Mouse (Mus musculus) thymus, adult 2 months (tissue): Measurements from ENCODE around the gene Mrgprf.

Experiments used
- CTCF ChIP-seq: fragments of 200-500 bp; IDR thresholded peaks from 2 replicates; pipeline ENCODE4 v1.5.1; 2012; ENCODE audit warnings: mild to moderate bottlenecking, control low read depth, low read length, moderate library complexity, borderline replicate concordance; ENCODE audit not compliant: control insufficient read depth, poor library complexity, insufficient read depth; ENCODE audit errors: extremely low read depth
- POLR2A ChIP-seq: fragments of 200-500 bp; IDR thresholded peaks from 2 replicates; pipeline ENCODE4 v1.6.1; 2012; ENCODE audit warnings: mild to moderate bottlenecking, low read length, control low read depth, moderate library complexity; ENCODE audit not compliant: control insufficient read depth, poor library complexity, insufficient read depth; ENCODE audit errors: extremely low read depth

GRCm38 (mm10) chr7:145275488-145275887, 25.1 kb upstream of the Mrgprf start:
- TF ChIP-seq POLR2A (no peak), CTCF (no peak)
